ENCODE assay signal across 8 mouse cellular contexts in the genomic region with DNA sequence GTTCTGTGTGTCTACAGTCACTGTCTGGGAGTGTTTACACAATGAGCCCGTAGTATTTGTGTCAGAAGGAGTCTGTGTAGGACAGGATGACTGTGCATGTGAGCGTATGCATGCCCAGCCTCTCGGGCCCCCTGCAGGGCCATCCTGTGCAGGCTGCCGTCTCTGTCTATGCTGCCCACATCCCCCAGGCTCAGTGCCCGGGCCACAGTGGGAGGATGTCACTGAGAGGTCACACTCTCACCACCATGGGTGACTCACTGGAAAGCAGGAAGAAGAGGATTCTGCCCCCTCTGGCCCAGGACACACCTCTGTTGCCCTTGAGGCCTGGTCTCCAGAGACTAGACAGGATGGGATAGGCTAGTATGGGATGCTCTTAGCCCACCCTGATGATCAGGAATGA. TPM values are rescaled to one million over a fixed set of nuclear protein-coding genes. Genes with fewer than 3 reads are reported as not detected.
A peak's percentile ranks its signal among the peaks of the same experiment; 100 is the strongest.
DNase-seq lines count a peak whose midpoint lies in the region; ATAC-seq and TF ChIP-seq lines count a peak whose summit lies in the region.

No protein-coding gene starts in this region.

- peaks cover 25% of the 10 kb centered on the region for H3K27me3 ChIP-seq in embryonic facial prominence, embryonic 15.5 days
- H3K27me3 ChIP-seq in limb, embryonic 10.5 days (ENCODE audit: low read depth, poor library complexity, severe bottlenecking) = peaks cover 86% of the 10 kb centered on the region
- H3K27me3 ChIP-seq in midbrain, embryonic 10.5 days (ENCODE audit: low read depth, poor library complexity, severe bottlenecking) = peaks cover 99% of the 10 kb centered on the region

- H3K4me1 ChIP-seq in embryonic facial prominence, embryonic 15.5 days = peaks cover 56% of the 10 kb centered on the region
- H3K4me1 ChIP-seq in limb, embryonic 10.5 days = peaks cover 66% of the 10 kb centered on the region
- peaks cover 61% of the 10 kb centered on the region for H3K4me1 ChIP-seq in midbrain, embryonic 10.5 days

- peaks cover 15% of the 10 kb centered on the region for H3K36me3 ChIP-seq in embryonic facial prominence, embryonic 15.5 days
- H3K36me3 ChIP-seq in limb, embryonic 10.5 days = 0 out of 2 replicates have a peak, but pooled peaks cover 2% of the 10 kb centered on the region
- no peaks in the 10 kb centered on the region for H3K36me3 ChIP-seq in midbrain, embryonic 10.5 days

- H3K9ac ChIP-seq in embryonic facial prominence, embryonic 15.5 days = no peak overlapping the region

- H3K4me2 ChIP-seq in embryonic facial prominence, embryonic 15.5 days (replicated peaks) = peak overlapping the region; percentile 90

- H3K27ac ChIP-seq in gastrocnemius, adult 2 months = 0 out of 2 replicates have a peak overlapping the region, but pooled peaks have one; percentile 2
- H3K27ac ChIP-seq in embryonic facial prominence, embryonic 15.5 days (replicated peaks) = no peak overlapping the region
- H3K27ac ChIP-seq in limb, embryonic 10.5 days = no peak overlapping the region
- no peak overlapping the region for H3K27ac ChIP-seq in midbrain, embryonic 10.5 days (replicated peaks)

- peak overlapping the region; percentile 88 for H3K4me3 ChIP-seq in gastrocnemius, adult 2 months
- H3K4me3 ChIP-seq in embryonic facial prominence, embryonic 15.5 days (replicated peaks) = peak overlapping the region; percentile 73; the same call in 1 of the 2 replicates
- 0 out of 2 replicates have a peak overlapping the region, but pooled peaks have one; percentile 16 for H3K4me3 ChIP-seq in limb, embryonic 10.5 days
- H3K4me3 ChIP-seq in midbrain, embryonic 10.5 days = no peak overlapping the region

- intact Hi-C loops in gastrocnemius, adult 2 months (cut with DNase I) = no loop called here

- TF ChIP-seq CTCF in gastrocnemius, adult 2 months (IDR thresholded peaks at IDR 0.05) = no peak

- H3K9me3 ChIP-seq in embryonic facial prominence, embryonic 15.5 days (replicated peaks) = no peaks in the 10 kb centered on the region
- H3K9me3 ChIP-seq in limb, embryonic 10.5 days (replicated peaks) = no peaks in the 10 kb centered on the region
- no peaks in the 10 kb centered on the region for H3K9me3 ChIP-seq in midbrain, embryonic 10.5 days (replicated peaks)

- peak; percentile 37 for DNase-seq in gastrocnemius, adult 2 months
- no peak for DNase-seq in gastrocnemius, adult 18-20 months (ENCODE audit: low spot score)
- peak; percentile 97 for DNase-seq in Muller cell, postnatal 12 days (ENCODE audit: inconsistent ontology term)
- no peak for DNase-seq in limb, embryonic 10.5 days (ENCODE audit: low spot score)
- no peak for DNase-seq in frontal cortex, postnatal 14 days (ENCODE audit: low spot score in 2 of 2)
- DNase-seq in midbrain, embryonic 10.5 days (ENCODE audit: low spot score) = no peak

- no peak for ATAC-seq in embryonic facial prominence, embryonic 15.5 days (ENCODE audit: insufficient number of reproducible peaks, low FRiP score, low TSS enrichment, low read depth)
- ATAC-seq in erythroid progenitor cell, adult 5-6 weeks (replicated peaks; ENCODE audit: low FRiP score, poor library complexity, severe bottlenecking) = no peak

- WGBS in embryonic facial prominence, embryonic 15.5 days = 48% methylated on average over 5 of the region's 5 CpGs
- WGBS in limb, embryonic 10.5 days = 75% methylated on average over 5 of the region's 5 CpGs
- WGBS in midbrain, embryonic 10.5 days = 72% methylated on average over 5 of the region's 5 CpGs

RNA-seq across cellular contexts. Expression of a gene that starts 2.9 kb away (rescaled TPM):
- total RNA-seq in gastrocnemius, adult 2 months (2021) = 10 to 100 TPM; 32.4 to 44.6 TPM
- 10 to 100 TPM; 41.4 to 45.4 TPM for total RNA-seq in gastrocnemius, adult 18-20 months (2021)
- 52.5 and 53.5 TPM in 2 replicates for polyA plus RNA-seq in embryonic facial prominence, embryonic 15.5 days (2015; fragmentation: Nextera tagmentation; extraction: Ambion mirVana)
- polyA plus RNA-seq in limb, embryonic 10.5 days (2016; fragmentation: Nextera tagmentation; extraction: Ambion mirVana) = 2.2 and 3.4 TPM in 2 replicates
- total RNA-seq in erythroid progenitor cell, adult 5-6 weeks (2015; ENCODE audit: low replicate concordance) = 2.5 and 10.1 TPM in 2 replicates
- 1.6 TPM in 1 of 2 replicates, not detected in the other for total RNA-seq in erythroid progenitor cell, adult 5-6 weeks (2017; ENCODE audit: low replicate concordance)
- polyA plus RNA-seq in midbrain, embryonic 10.5 days (2016; fragmentation: Nextera tagmentation; extraction: Ambion mirVana) = 2.9 and 3.1 TPM in 2 replicates

RNA-seq across cellular contexts. Expression of a gene that starts 14.1 kb away (rescaled TPM):
- total RNA-seq in gastrocnemius, adult 2 months (2021) = 10 to 100 TPM; 22.2 to 22.6 TPM
- 10 to 100 TPM; 20.1 to 21.3 TPM for total RNA-seq in gastrocnemius, adult 18-20 months (2021)
- polyA plus RNA-seq in embryonic facial prominence, embryonic 15.5 days (2015; fragmentation: Nextera tagmentation; extraction: Ambion mirVana) = 110 and 111 TPM in 2 replicates
- 158 TPM in 2 replicates for polyA plus RNA-seq in limb, embryonic 10.5 days (2016; fragmentation: Nextera tagmentation; extraction: Ambion mirVana)
- total RNA-seq in erythroid progenitor cell, adult 5-6 weeks (2015; ENCODE audit: low replicate concordance) = 67.9 and 77.8 TPM in 2 replicates
- 18.7 and 41.5 TPM in 2 replicates for total RNA-seq in erythroid progenitor cell, adult 5-6 weeks (2017; ENCODE audit: low replicate concordance)
- 141 and 160 TPM in 2 replicates for polyA plus RNA-seq in midbrain, embryonic 10.5 days (2016; fragmentation: Nextera tagmentation; extraction: Ambion mirVana)

RNA-seq across cellular contexts. Expression of a gene that starts 17.5 kb away (rescaled TPM):
- 100 to 1,000 TPM; 218 to 220 TPM for total RNA-seq in gastrocnemius, adult 2 months (2021)
- total RNA-seq in gastrocnemius, adult 18-20 months (2021) = 100 to 1,000 TPM; 210 to 241 TPM
- polyA plus RNA-seq in embryonic facial prominence, embryonic 15.5 days (2015; fragmentation: Nextera tagmentation; extraction: Ambion mirVana) = 32.4 and 35.9 TPM in 2 replicates
- polyA plus RNA-seq in limb, embryonic 10.5 days (2016; fragmentation: Nextera tagmentation; extraction: Ambion mirVana) = 8.4 and 9.2 TPM in 2 replicates
- total RNA-seq in erythroid progenitor cell, adult 5-6 weeks (2015; ENCODE audit: low replicate concordance) = 176 and 250 TPM in 2 replicates
- total RNA-seq in erythroid progenitor cell, adult 5-6 weeks (2017; ENCODE audit: low replicate concordance) = 668 and 983 TPM in 2 replicates
- 9.3 and 9.5 TPM in 2 replicates for polyA plus RNA-seq in midbrain, embryonic 10.5 days (2016; fragmentation: Nextera tagmentation; extraction: Ambion mirVana)

RNA-seq across cellular contexts. Expression of a gene that starts 27.6 kb away (rescaled TPM):
- 10 to 100 TPM; 71.2 to 78.6 TPM for total RNA-seq in gastrocnemius, adult 2 months (2021)
- total RNA-seq in gastrocnemius, adult 18-20 months (2021) = 10 to 100 TPM; 70.6 to 74.4 TPM
- polyA plus RNA-seq in embryonic facial prominence, embryonic 15.5 days (2015; fragmentation: Nextera tagmentation; extraction: Ambion mirVana) = 81.4 and 81.8 TPM in 2 replicates
- polyA plus RNA-seq in limb, embryonic 10.5 days (2016; fragmentation: Nextera tagmentation; extraction: Ambion mirVana) = 71.6 and 78.5 TPM in 2 replicates
- total RNA-seq in erythroid progenitor cell, adult 5-6 weeks (2015; ENCODE audit: low replicate concordance) = 18.4 and 24.1 TPM in 2 replicates
- total RNA-seq in erythroid progenitor cell, adult 5-6 weeks (2017; ENCODE audit: low replicate concordance) = 17.2 and 17.3 TPM in 2 replicates
- 68.3 and 71.3 TPM in 2 replicates for polyA plus RNA-seq in midbrain, embryonic 10.5 days (2016; fragmentation: Nextera tagmentation; extraction: Ambion mirVana)

RNA-seq across cellular contexts. Expression of a gene that starts 39.4 kb away (rescaled TPM):
- not detected for total RNA-seq in gastrocnemius, adult 2 months (2021)
- total RNA-seq in gastrocnemius, adult 18-20 months (2021) = not detected
- 3.8 TPM in 2 replicates for polyA plus RNA-seq in embryonic facial prominence, embryonic 15.5 days (2015; fragmentation: Nextera tagmentation; extraction: Ambion mirVana)
- not detected in 2 replicates for polyA plus RNA-seq in limb, embryonic 10.5 days (2016; fragmentation: Nextera tagmentation; extraction: Ambion mirVana)
- not detected in 2 replicates for total RNA-seq in erythroid progenitor cell, adult 5-6 weeks (2015; ENCODE audit: low replicate concordance)
- total RNA-seq in erythroid progenitor cell, adult 5-6 weeks (2017; ENCODE audit: low replicate concordance) = not detected in 2 replicates
- 0.20 TPM in 1 of 2 replicates, not detected in the other for polyA plus RNA-seq in midbrain, embryonic 10.5 days (2016; fragmentation: Nextera tagmentation; extraction: Ambion mirVana)

Comparison
In these comparisons a context has a peak if more than half of its experiments do, and no peak if none do; other contexts are left out.
1. DNase-seq: peak in gastrocnemius, adult 2 months (single experiment) and Muller cell, postnatal 12 days (single experiment); none in gastrocnemius, adult 18-20 months (single experiment), limb, embryonic 10.5 days (single experiment), frontal cortex, postnatal 14 days (0 of 2) and midbrain, embryonic 10.5 days (single experiment).